Mouse (Mus musculus) kidney, embryonic 14.5 days (tissue): ENCODE data around the gene Hsd17b1. TPM values are rescaled to one million over a fixed set of nuclear protein-coding genes. Genes with fewer than 3 reads are reported as not detected.
A peak's percentile ranks its signal among the peaks of the same experiment; 100 is the strongest.

Experiments
- ATAC-seq: fragments of 200-750 bp; cut with Nextera tagmentation; 2 replicates; pipeline ENCODE4 v1.8.0; 2017; ENCODE audit warnings: moderate number of reproducible peaks, mild to moderate bottlenecking, moderate TSS enrichment, moderate library complexity; ENCODE audit not compliant: low FRiP score, low TSS enrichment
- H3K27ac ChIP-seq: fragments of 300-500 bp; sonication (generic); 2 replicates; pipeline ENCODE4 v1.5.1; 2014; ENCODE audit warnings: low read depth, mild to moderate bottlenecking, low read length, moderate library complexity, mixed read lengths
- H3K27me3 ChIP-seq: fragments of 300-500 bp; sonication (generic); 2 replicates; pipeline ENCODE4 v1.6.1; 2014; ENCODE audit warnings: mild to moderate bottlenecking, low read length; ENCODE audit not compliant: control insufficient read depth, insufficient read depth
- H3K36me3 ChIP-seq: fragments of 300-500 bp; sonication (generic); 2 replicates; pipeline ENCODE4 v1.6.1; 2014; ENCODE audit warnings: low read length, mixed read lengths; ENCODE audit not compliant: control insufficient read depth, insufficient read depth
- H3K4me1 ChIP-seq: fragments of 300-500 bp; sonication (generic); 2 replicates; pipeline ENCODE4 v1.6.1; 2014; ENCODE audit warnings: low read length, mixed read lengths; ENCODE audit not compliant: control insufficient read depth, insufficient read depth
- H3K4me2 ChIP-seq: fragments of 300-500 bp; sonication (generic); replicated peaks from 2 replicates; pipeline ENCODE4 v1.6.1; 2014; ENCODE audit warnings: low read depth, mild to moderate bottlenecking, low read length
- H3K4me3 ChIP-seq: fragments of 300-500 bp; sonication (generic); 2 replicates; pipeline ENCODE4 v1.5.1; 2014; ENCODE audit warnings: mild to moderate bottlenecking, low read length
- H3K9ac ChIP-seq: fragments of 300-500 bp; sonication (generic); 2 replicates; pipeline ENCODE4 v1.6.1; 2014; ENCODE audit warnings: low read depth, mild to moderate bottlenecking, low read length, moderate library complexity
- H3K9me3 ChIP-seq: fragments of 300-500 bp; sonication (generic); 2 replicates; pipeline ENCODE4 v1.6.1; 2016; ENCODE audit warnings: low read length; ENCODE audit not compliant: control insufficient read depth
- WGBS: fragments of 180-500 bp; shearing (Covaris S2); extraction: QIAGEN DNeasy Blood & Tissue Kit; methylation state at CpG from one replicate; pipeline ENCODE4 v1.1.7; 2014; 5-methylcytosine and 5-hydroxymethylcytosine counted together
- polyA plus RNA-seq: library from polyadenylated mRNA; unstranded; fragments of >200 nt; fragmentation: Nextera tagmentation; extraction: Ambion mirVana; gene quantifications from 2 replicates; pipeline ENCODE4 v1.2.1, GENCODE M21; 2014

Gene Hsd17b1
- polyA plus RNA-seq, 1 experiment from 2014 or later, result 0.16 TPM

- Histone ChIP-seq H3K4me1 (peaks cover 25% of the 10 kb centered on the region), H3K27me3 (no peaks in the 10 kb centered on the region), H3K9ac (peak overlapping the region; percentile 13; the same call in 1 of the 2 replicates), H3K27ac (peak overlapping the region; percentile 87), H3K36me3 (peaks cover 4% of the 10 kb centered on the region; the same call in 1 of the 2 replicates), H3K4me2 (no peak overlapping the region), H3K9me3 (no peaks in the 10 kb centered on the region), H3K4me3 (no peak overlapping the region)
- 57% methylated on average over 14 of the region's 14 CpGs for WGBS
- ATAC-seq, result no peak
Measured at GRCm38 (mm10) chr11:101062971-101063675, 15.1 kb upstream of the Hsd17b1 start.

- H3K4me1 ChIP-seq, result peaks cover 25% of the 10 kb centered on the region
- H3K9me3 ChIP-seq, result no peaks in the 10 kb centered on the region
- 22% methylated on average over 12 of the region's 12 CpGs for WGBS
- peaks cover 4% of the 10 kb centered on the region; the same call in 1 of the 2 replicates for H3K36me3 ChIP-seq
- no peak overlapping the region for H3K4me3 ChIP-seq
- no peak overlapping the region for H3K4me2 ChIP-seq
- H3K27ac ChIP-seq, result peak overlapping the region; percentile 87
- H3K27me3 ChIP-seq, result no peaks in the 10 kb centered on the region
- no peak; the same call in 1 of the 2 replicates for ATAC-seq
- peak overlapping the region; percentile 0; the same call in 1 of the 2 replicates for H3K9ac ChIP-seq
Measured at GRCm38 (mm10) chr11:101063676-101064327, 14.4 kb upstream of the Hsd17b1 start.

- Histone ChIP-seq H3K4me3 (no peak overlapping the region), H3K9ac (no peak overlapping the region), H3K27ac (0 out of 2 replicates have a peak overlapping the region, but pooled peaks have one; percentile 87), H3K4me2 (no peak overlapping the region), H3K4me1 (peaks cover 27% of the 10 kb centered on the region), H3K27me3 (no peaks in the 10 kb centered on the region), H3K36me3 (peaks cover 4% of the 10 kb centered on the region; the same call in 1 of the 2 replicates), H3K9me3 (no peaks in the 10 kb centered on the region)
- ATAC-seq, result no peak
- 82% methylated on average over 4 of the region's 4 CpGs for WGBS
Measured at GRCm38 (mm10) chr11:101064462-101064861, 13.7 kb upstream of the Hsd17b1 start.

- H3K4me3 ChIP-seq, result no peak overlapping the region
- H3K27ac ChIP-seq, result no peak overlapping the region
- peaks cover 25% of the 10 kb centered on the region for H3K4me1 ChIP-seq
- H3K9me3 ChIP-seq, result no peaks in the 10 kb centered on the region
- peaks cover 4% of the 10 kb centered on the region; the same call in 1 of the 2 replicates for H3K36me3 ChIP-seq
- H3K27me3 ChIP-seq, result no peaks in the 10 kb centered on the region
- H3K4me2 ChIP-seq, result no peak overlapping the region
- H3K9ac ChIP-seq, result no peak overlapping the region
- 93% methylated on average over 9 of the region's 9 CpGs for WGBS
- no peak for ATAC-seq
Measured at GRCm38 (mm10) chr11:101065002-101065401, 13.2 kb upstream of the Hsd17b1 start.

- peak overlapping the region; percentile 49 for H3K4me2 ChIP-seq
- peaks cover 4% of the 10 kb centered on the region; the same call in 1 of the 2 replicates for H3K36me3 ChIP-seq
- H3K27ac ChIP-seq, result no peak overlapping the region
- H3K9me3 ChIP-seq, result no peaks in the 10 kb centered on the region
- H3K4me1 ChIP-seq, result peaks cover 20% of the 10 kb centered on the region
- H3K9ac ChIP-seq, result peak overlapping the region; percentile 32; the same call in 1 of the 2 replicates
- 0 out of 2 replicates have a peak, but pooled peaks cover 3% of the 10 kb centered on the region for H3K27me3 ChIP-seq
- ATAC-seq, result peak; percentile 30; the same call in 1 of the 2 replicates
- 28% methylated on average over 18 of the region's 18 CpGs for WGBS
- H3K4me3 ChIP-seq, result peak overlapping the region; percentile 27
Measured at GRCm38 (mm10) chr11:101066549-101067412, 11.4 kb upstream of the Hsd17b1 start.

GRCm38 (mm10) chr11:101069391-101070188 is 8.6 kb upstream of the Hsd17b1 start, which contains the start of gene Naglu:
Gene Naglu (plus strand): TSS chr11:101070012.
- Histone ChIP-seq H3K4me3 (peak within 1 kb of the TSS; percentile 80), H3K4me2 (peak within 1 kb of the TSS; percentile 92), H3K36me3 (no peaks in the 10 kb centered on the region), H3K9me3 (no peaks in the 10 kb centered on the region), H3K9ac (peak within 1 kb of the TSS; percentile 74), H3K27ac (no peak within 1 kb of the TSS), H3K27me3 (0 out of 2 replicates have a peak, but pooled peaks cover 7% of the 10 kb centered on the region), H3K4me1 (0 out of 2 replicates have a peak, but pooled peaks cover 4% of the 10 kb centered on the region)
- ATAC-seq, result peak; percentile 88
- WGBS, result 5% methylated on average over 35 of the region's 35 CpGs

GRCm38 (mm10) chr11:101070189-101070527 is 8.1 kb upstream of the Hsd17b1 start:
- Histone ChIP-seq H3K27ac (no peak overlapping the region), H3K4me2 (peak overlapping the region; percentile 92), H3K9ac (peak overlapping the region; percentile 74), H3K27me3 (0 out of 2 replicates have a peak, but pooled peaks cover 7% of the 10 kb centered on the region), H3K36me3 (no peaks in the 10 kb centered on the region), H3K4me3 (peak overlapping the region; percentile 80), H3K9me3 (no peaks in the 10 kb centered on the region), H3K4me1 (0 out of 2 replicates have a peak, but pooled peaks cover 4% of the 10 kb centered on the region)
- peak; percentile 25; the same call in 1 of the 2 replicates for ATAC-seq
- WGBS, result under 1% methylated on average over 17 of the region's 36 CpGs

GRCm38 (mm10) chr11:101070987-101071386 is 7.2 kb upstream of the Hsd17b1 start:
- ATAC-seq, result no peak
- Histone ChIP-seq H3K27me3 (0 out of 2 replicates have a peak, but pooled peaks cover 7% of the 10 kb centered on the region), H3K9ac (no peak overlapping the region), H3K4me3 (no peak overlapping the region), H3K9me3 (no peaks in the 10 kb centered on the region), H3K27ac (no peak overlapping the region), H3K4me2 (peak overlapping the region; percentile 92; the same call in 1 of the 2 replicates), H3K4me1 (0 out of 2 replicates have a peak, but pooled peaks cover 4% of the 10 kb centered on the region), H3K36me3 (no peaks in the 10 kb centered on the region)
- 81% methylated on average over 6 of the region's 6 CpGs for WGBS
